Mouse (Mus musculus): ENCODE data around the gene Cd300lg.

DNA sequence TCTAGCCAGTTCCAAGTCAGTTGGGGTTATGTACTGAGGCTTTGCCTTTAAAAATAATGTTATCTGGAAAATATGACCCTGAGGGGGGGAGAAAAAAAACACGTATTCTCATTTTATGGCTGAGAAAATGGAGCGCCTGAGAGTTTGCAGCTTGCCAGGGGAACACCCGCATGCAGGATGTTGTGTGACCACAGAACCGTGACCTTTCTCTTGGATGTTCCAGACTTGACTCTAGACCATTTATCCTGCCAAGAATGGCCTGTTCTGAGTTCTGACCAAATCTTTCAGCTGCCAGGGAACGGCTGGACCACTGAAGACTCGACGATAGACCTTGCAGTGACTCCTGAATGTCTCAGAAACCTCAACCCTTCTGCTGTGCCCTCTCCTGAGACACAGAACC is 11.9 kb downstream of the Cd300lg start:
- TF ChIP-seq CTCF (IDR thresholded peaks at IDR 0.05; ENCODE audit: extremely low read depth, insufficient read length, insufficient replicate concordance, low read depth, low read length) = no peak
- no peak for TF ChIP-seq POLR2A (IDR thresholded peaks at IDR 0.05; ENCODE audit: low read depth, low read length)

Data from small intestine, adult 2 months (tissue).